In genomic region chr4:43587681-43588080, GRCm38 (mm10) we compare ENCODE assay signal across 15 mouse cellular contexts. TPM values are rescaled to one million over a fixed set of nuclear protein-coding genes. Genes with fewer than 3 reads are reported as not detected.
DNase-seq lines count a peak whose midpoint lies in the region; ATAC-seq and TF ChIP-seq lines count a peak whose summit lies in the region.
"Had no signal": no experiment of that assay in that cellular context is flagged by ENCODE, and none has a peak within 500 bp of the region (broad histone marks: within the 10 kb centered on the region; RNA-seq: fewer than 3 reads in every experiment).

No protein-coding gene starts in this region.

- no peaks in the 10 kb centered on the region for H3K27me3 ChIP-seq in heart, adult 2 months (ENCODE audit: control insufficient read depth, insufficient read depth, low read length)
- no peaks in the 10 kb centered on the region for H3K27me3 ChIP-seq in liver, adult 2 months (ENCODE audit: control insufficient read depth, insufficient read depth, low read length)
- H3K27me3 ChIP-seq in liver, postnatal 0 days (ENCODE audit: insufficient read depth, low read length): no peaks in the 10 kb centered on the region
- H3K27me3 ChIP-seq: hindbrain, embryonic 12.5 days had no signal

- TF ChIP-seq POLR2A in heart, adult 2 months (IDR thresholded peaks at IDR 0.05; ENCODE audit: insufficient read depth, low read depth, low read length): no peak; the same call in none of the 2 replicates
- TF ChIP-seq POLR2A in liver, adult 2 months (IDR thresholded peaks at IDR 0.05; ENCODE audit: extremely low read depth, insufficient read depth, low read length): no peak
- TF ChIP-seq POLR2A in embryonic fibroblast, embryonic 13.5 days (IDR thresholded peaks at IDR 0.05; ENCODE audit: low read depth, low read length): peak; percentile 34

- H3K9me3 ChIP-seq in liver, postnatal 0 days (ENCODE audit: low read length): no peaks in the 10 kb centered on the region
- H3K9me3 ChIP-seq: forebrain, embryonic 10.5 days; hindbrain, embryonic 12.5 days had no signal

- 15% methylated on average over 7 of the region's 7 CpGs for WGBS in heart, adult 2 months
- WGBS in liver, adult 2 months: 45% methylated on average over 7 of the region's 7 CpGs
- WGBS in liver, postnatal 0 days (ENCODE audit: insufficient replicate concordance): 31% methylated on average over 7 of the region's 7 CpGs

- peak overlapping the region; percentile 90 for H3K27ac ChIP-seq in heart, adult 2 months
- peak overlapping the region; percentile 49 for H3K27ac ChIP-seq in liver, adult 2 months (replicated peaks; ENCODE audit: insufficient read depth, low read depth, low read length)
- no peak overlapping the region for H3K27ac ChIP-seq in embryonic fibroblast, embryonic 13.5 days (ENCODE audit: insufficient read depth, low read length)
- no peak overlapping the region for H3K27ac ChIP-seq in liver, postnatal 0 days (ENCODE audit: low read depth)
- H3K27ac ChIP-seq: forebrain, embryonic 10.5 days; hindbrain, embryonic 12.5 days had no signal

- H3K36me3 ChIP-seq in heart, adult 2 months (ENCODE audit: control insufficient read depth, insufficient read depth, low read length): no peaks in the 10 kb centered on the region
- peaks cover 3% of the 10 kb centered on the region; the same call in 1 of the 2 replicates for H3K36me3 ChIP-seq in liver, adult 2 months (ENCODE audit: control insufficient read depth, insufficient read depth, low read length)
- H3K36me3 ChIP-seq in liver, postnatal 0 days (replicated peaks; ENCODE audit: insufficient read depth, low read length): peaks cover 13% of the 10 kb centered on the region

- peaks cover 31% of the 10 kb centered on the region for H3K4me1 ChIP-seq in heart, adult 2 months (ENCODE audit: control insufficient read depth, insufficient read depth, low read length)
- no peaks in the 10 kb centered on the region for H3K4me1 ChIP-seq in liver, adult 2 months (ENCODE audit: control insufficient read depth, insufficient read depth, low read length)
- H3K4me1 ChIP-seq in embryonic fibroblast, embryonic 13.5 days (ENCODE audit: control insufficient read depth, insufficient read depth, low read length): no peaks in the 10 kb centered on the region
- H3K4me1 ChIP-seq in liver, postnatal 0 days (ENCODE audit: insufficient read depth): no peaks in the 10 kb centered on the region

- intact Hi-C loops in heart, adult 2 months (cut with DNase I): loop anchor here (2.0 kb wide), 2 partner anchors 43 to 145 kb away; partner anchors contain the start of gene Npr2
- intact Hi-C loops in heart, postnatal 36 days (cut with DNase I): loop anchor here (2.0 kb wide), 1 partner anchor 25 kb away; no protein-coding TSS in a partner anchor

- H3K4me3 ChIP-seq in heart, adult 2 months: no peak overlapping the region; the same call in 1 of the 2 replicates
- H3K4me3 ChIP-seq in liver, adult 2 months (ENCODE audit: insufficient read depth, low read depth, low read length): no peak overlapping the region
- no peak overlapping the region for H3K4me3 ChIP-seq in embryonic fibroblast, embryonic 13.5 days (ENCODE audit: insufficient read depth, low read length)
- no peak overlapping the region for H3K4me3 ChIP-seq in liver, postnatal 0 days (ENCODE audit: low read depth, low read length)
- H3K4me3 ChIP-seq: forebrain, embryonic 10.5 days; hindbrain, embryonic 12.5 days had no signal

- DNase-seq in heart, adult 2 months: peak in 1 of 2 experiments; percentile 53
- DNase-seq in heart, postnatal 36 days: no peak
- DNase-seq in liver, adult 2 months (ENCODE audit: extremely low read depth, low read depth, low spot score): peak; percentile 22
- DNase-seq in liver: no peak
- no peak for DNase-seq in liver, postnatal 0 days
- no peak for DNase-seq in layer of hippocampus, adult 11-12 months (ENCODE audit: low spot score)
- no peak for DNase-seq in retina, embryonic 14.5 days (ENCODE audit: low spot score)
- DNase-seq: adrenal gland, adult 8-10 months; lung, postnatal 10 days; thymus, postnatal 25 days had no signal

- TF ChIP-seq EP300 in heart, adult 2 months (IDR thresholded peaks at IDR 0.05; ENCODE audit: insufficient read depth, low read depth, low read length): peak; percentile 97
- TF ChIP-seq EP300 in liver, postnatal 0 days (IDR thresholded peaks at IDR 0.05; ENCODE audit: low read depth): peak; percentile 38; the same call in 1 of the 2 replicates

- H3K9ac ChIP-seq in heart, adult 2 months (ENCODE audit: low read depth, low read length): no peak overlapping the region
- no peak overlapping the region for H3K9ac ChIP-seq in liver, adult 2 months (ENCODE audit: low read depth, low read length)
- no peak overlapping the region for H3K9ac ChIP-seq in liver, postnatal 0 days (replicated peaks)
- H3K9ac ChIP-seq: hindbrain, embryonic 12.5 days had no signal

- ATAC-seq in liver, postnatal 0 days: 0 out of 2 replicates have a peak, but pooled peaks have one; percentile 19

- no peak for TF ChIP-seq CTCF in heart, adult 2 months (IDR thresholded peaks at IDR 0.05)
- no peak for TF ChIP-seq CTCF in liver, adult 2 months (IDR thresholded peaks at IDR 0.05; ENCODE audit: low read depth, low read length)
- TF ChIP-seq CTCF in embryonic fibroblast, embryonic 13.5 days (IDR thresholded peaks at IDR 0.05; ENCODE audit: borderline replicate concordance, insufficient read depth, low read length): no peak
- TF ChIP-seq CTCF in liver, postnatal 0 days (IDR thresholded peaks at IDR 0.05; ENCODE audit: low read depth): no peak

- H3K4me2 ChIP-seq in liver, postnatal 0 days (ENCODE audit: low read depth, low read length): no peak overlapping the region
- H3K4me2 ChIP-seq: hindbrain, embryonic 12.5 days had no signal

- no peaks in the 10 kb centered on the region for H3K79me2 ChIP-seq in heart, adult 2 months (replicated peaks; ENCODE audit: control insufficient read depth, insufficient read depth, low read length)
- H3K79me2 ChIP-seq in liver, adult 2 months (ENCODE audit: control insufficient read depth, insufficient read depth, low read length): no peaks in the 10 kb centered on the region

RNA-seq across cellular contexts. Expression of gene Msmp, which starts 3.4 kb away (rescaled TPM):
- total RNA-seq in heart, adult 2 months (2021): under 1 TPM; 0.52 to 0.57 TPM
- polyA plus RNA-seq in heart, adult 2 months (2012; rRNA removed): 0.62 and 0.67 TPM in 2 replicates
- total RNA-seq in heart, postnatal 36 days (2021): under 1 TPM; 0.42 to 0.87 TPM
- not detected in 2 replicates for total RNA-seq in liver, adult 2 months (2014; rRNA removed)
- polyA plus RNA-seq in liver, adult 2 months (2012; rRNA removed): not detected in 2 replicates
- polyA plus RNA-seq in embryonic fibroblast, embryonic 13.5 days (2011; ENCODE audit: insufficient read length, low read depth, missing spikeins): not detected in 2 replicates
- polyA plus RNA-seq in liver, postnatal 0 days (2015; fragmentation: Nextera tagmentation; extraction: Ambion mirVana): 0.96 TPM in 1 of 2 replicates, not detected in the other
- total RNA-seq: gastrocnemius, adult 8-10 months had no signal
- polyA plus RNA-seq: forebrain, embryonic 10.5 days; large intestine, adult 2 months had no signal

RNA-seq across cellular contexts. Expression of gene Gba2, which starts 9.0 kb away (rescaled TPM):
- total RNA-seq in heart, adult 2 months (2021): 10 to 100 TPM; 11.5 to 13.2 TPM
- polyA plus RNA-seq in heart, adult 2 months (2012; rRNA removed): 18.2 and 27.4 TPM in 2 replicates
- total RNA-seq in heart, postnatal 36 days (2021): 10 to 100 TPM; 14.7 to 15.8 TPM
- 5.1 and 5.3 TPM in 2 replicates for total RNA-seq in liver, adult 2 months (2014; rRNA removed)
- 8.9 and 10.9 TPM in 2 replicates for polyA plus RNA-seq in liver, adult 2 months (2012; rRNA removed)
- 4.5 and 7.6 TPM in 2 replicates for polyA plus RNA-seq in embryonic fibroblast, embryonic 13.5 days (2011; ENCODE audit: insufficient read length, low read depth, missing spikeins)
- 7.3 and 8.4 TPM in 2 replicates for polyA plus RNA-seq in liver, postnatal 0 days (2015; fragmentation: Nextera tagmentation; extraction: Ambion mirVana)

RNA-seq across cellular contexts. Expression of gene Rgp1, which starts 9.2 kb away (rescaled TPM):
- total RNA-seq in heart, adult 2 months (2021): 10 to 100 TPM; 29.4 to 31.7 TPM
- polyA plus RNA-seq in heart, adult 2 months (2012; rRNA removed): 38.1 and 47.5 TPM in 2 replicates
- total RNA-seq in heart, postnatal 36 days (2021): 10 to 100 TPM; 30.7 to 36.1 TPM
- 15.9 and 18.7 TPM in 2 replicates for total RNA-seq in liver, adult 2 months (2014; rRNA removed)
- 33.2 and 44.5 TPM in 2 replicates for polyA plus RNA-seq in liver, adult 2 months (2012; rRNA removed)
- 34.6 and 45.4 TPM in 2 replicates for polyA plus RNA-seq in embryonic fibroblast, embryonic 13.5 days (2011; ENCODE audit: insufficient read length, low read depth, missing spikeins)
- 6.3 and 7.3 TPM in 2 replicates for polyA plus RNA-seq in liver, postnatal 0 days (2015; fragmentation: Nextera tagmentation; extraction: Ambion mirVana)

RNA-seq across cellular contexts. Expression of gene Tln1, which starts 25.2 kb away (rescaled TPM):
- total RNA-seq in heart, adult 2 months (2021): 100 to 1,000 TPM; 105 to 109 TPM
- polyA plus RNA-seq in heart, adult 2 months (2012; rRNA removed): 53.1 and 67.0 TPM in 2 replicates
- 100 to 1,000 TPM; 106 to 118 TPM for total RNA-seq in heart, postnatal 36 days (2021)
- total RNA-seq in liver, adult 2 months (2014; rRNA removed): 39.9 and 42.8 TPM in 2 replicates
- polyA plus RNA-seq in liver, adult 2 months (2012; rRNA removed): 29.9 and 38.6 TPM in 2 replicates
- 291 and 380 TPM in 2 replicates for polyA plus RNA-seq in embryonic fibroblast, embryonic 13.5 days (2011; ENCODE audit: insufficient read length, low read depth, missing spikeins)
- 30.0 and 34.2 TPM in 2 replicates for polyA plus RNA-seq in liver, postnatal 0 days (2015; fragmentation: Nextera tagmentation; extraction: Ambion mirVana)

RNA-seq across cellular contexts. Expression of gene Creb3, which starts 25.5 kb away (rescaled TPM):
- 10 to 100 TPM; 44.0 to 46.5 TPM for total RNA-seq in heart, adult 2 months (2021)
- 29.8 and 36.8 TPM in 2 replicates for polyA plus RNA-seq in heart, adult 2 months (2012; rRNA removed)
- total RNA-seq in heart, postnatal 36 days (2021): 10 to 100 TPM; 40.4 to 47.6 TPM
- 37.8 and 41.1 TPM in 2 replicates for total RNA-seq in liver, adult 2 months (2014; rRNA removed)
- 47.9 and 62.0 TPM in 2 replicates for polyA plus RNA-seq in liver, adult 2 months (2012; rRNA removed)
- polyA plus RNA-seq in embryonic fibroblast, embryonic 13.5 days (2011; ENCODE audit: insufficient read length, low read depth, missing spikeins): 72.4 and 89.0 TPM in 2 replicates
- polyA plus RNA-seq in liver, postnatal 0 days (2015; fragmentation: Nextera tagmentation; extraction: Ambion mirVana): 36.2 and 41.2 TPM in 2 replicates

Comparison
In these comparisons a context has a peak if more than half of its experiments do, and no peak if none do; other contexts are left out.
1. H3K27ac ChIP-seq: peak in heart, adult 2 months (single experiment) and liver, adult 2 months (single experiment); none in embryonic fibroblast, embryonic 13.5 days (single experiment) and liver, postnatal 0 days (single experiment).